Mouse (Mus musculus): ENCODE data around the gene Vamp8.

The Vamp8 gene

GRCm38 (mm10) chr6:72401875-72402274 is 11.4 kb upstream of the Vamp8 start:
- DNase-seq = peak; percentile 71 to 74

DNA sequence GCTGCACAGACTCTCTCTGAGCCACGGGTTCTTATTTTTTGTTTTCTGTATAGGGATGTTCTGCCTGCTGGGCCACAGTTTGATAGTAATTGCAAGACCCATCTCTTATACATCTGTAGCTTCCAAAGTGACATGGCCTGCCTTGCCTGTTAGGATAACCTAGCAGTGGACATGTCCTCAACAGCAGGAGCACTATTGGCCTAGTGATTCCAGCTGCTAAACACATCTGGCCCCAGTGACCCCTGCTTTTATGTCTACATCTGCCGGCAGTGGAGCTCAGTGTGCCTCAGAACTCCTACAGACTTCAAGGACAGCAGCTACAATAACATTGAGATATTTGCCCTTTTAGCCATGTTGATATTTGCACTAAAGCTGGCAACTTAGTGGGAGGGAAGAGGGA is 9.5 kb upstream of the Vamp8 start:
- no peak for DNase-seq

GRCm38 (mm10) chr6:72396837-72397251 is 6.3 kb upstream of the Vamp8 start:
- no peak for DNase-seq

DNA sequence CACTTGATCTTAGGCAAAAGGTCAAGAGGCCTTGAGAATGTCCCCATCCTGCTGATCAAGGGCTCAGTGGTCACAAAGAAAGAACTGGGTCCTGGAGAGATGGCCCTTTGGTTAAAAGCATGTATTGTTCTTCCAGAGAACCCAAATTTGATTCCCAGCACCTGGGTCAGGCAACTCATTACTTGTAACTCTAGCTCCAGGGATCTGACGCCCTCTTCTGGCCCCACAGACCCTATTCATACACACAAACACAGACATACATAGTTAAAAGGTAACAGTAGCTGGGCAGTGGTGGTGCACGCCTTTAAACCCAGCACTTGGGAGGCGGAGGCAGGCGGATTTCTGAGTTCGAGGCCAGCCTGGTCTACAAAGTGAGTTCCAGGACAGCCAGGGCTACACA is 1.8 kb upstream of the Vamp8 start:
- no peak for DNase-seq

DNA sequence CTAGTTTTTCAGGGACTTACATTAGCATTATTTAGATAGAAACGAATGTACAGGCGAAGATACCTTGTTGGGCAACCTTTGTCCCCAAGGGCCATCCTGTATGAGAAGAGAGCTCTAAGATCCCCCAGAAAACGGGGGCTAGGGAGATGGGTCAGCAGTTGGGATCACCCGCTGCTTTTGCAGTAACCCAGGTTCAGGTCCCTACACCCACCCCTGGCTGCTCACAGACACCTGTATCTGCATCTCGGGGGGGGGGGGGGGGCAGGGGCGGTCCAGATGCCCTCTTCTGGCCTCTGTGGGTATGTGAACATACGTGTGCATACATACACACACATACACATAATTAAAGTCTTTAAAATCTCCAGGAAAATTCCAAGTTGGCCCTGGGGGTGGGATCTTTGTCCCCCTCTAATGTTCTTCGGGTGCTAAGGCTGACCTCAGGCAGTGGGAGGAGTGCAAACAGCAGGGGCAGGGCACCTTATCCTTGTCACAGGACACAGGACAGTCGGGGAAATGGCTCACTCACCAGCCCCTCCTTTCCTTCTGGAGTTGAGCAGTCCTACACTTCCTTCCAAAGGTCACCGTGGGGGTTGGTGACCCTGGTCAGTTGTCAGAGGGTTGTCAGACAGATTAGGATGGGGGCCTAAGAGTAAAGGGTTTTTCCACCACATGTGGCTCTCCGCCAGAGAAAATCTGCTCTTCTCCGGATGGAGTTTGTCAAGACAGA is 455 bp upstream of the Vamp8 start:
- no peak for DNase-seq

- no peak for DNase-seq
Measured at GRCm38 (mm10) chr6:72389471-72389940, 997 bp downstream of the Vamp8 start.

GRCm38 (mm10) chr6:72388791-72389329 is 1.6 kb downstream of the Vamp8 start:
- DNase-seq = no peak

DNA sequence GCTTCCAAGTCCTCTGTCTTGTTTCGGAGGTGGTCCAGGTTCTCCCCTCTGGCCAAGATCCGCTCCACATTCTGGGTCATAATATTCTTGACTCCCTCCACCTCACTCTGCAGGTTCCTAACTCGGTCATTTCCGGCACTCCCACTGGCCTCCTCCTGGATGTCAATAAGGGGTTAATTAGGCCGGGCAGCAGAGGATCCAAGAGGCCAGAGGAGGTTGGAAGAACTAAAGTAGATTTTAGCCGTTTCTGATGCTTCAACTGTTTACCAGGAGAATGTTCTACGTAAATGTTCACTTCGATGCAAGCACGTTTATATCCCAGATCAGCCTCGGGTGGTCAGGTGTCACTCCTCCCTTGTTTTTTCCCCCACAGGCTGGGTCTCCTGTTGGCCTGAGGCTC is 2.2 kb downstream of the Vamp8 start:
- DNase-seq = no peak

- no peak for DNase-seq
Measured at GRCm38 (mm10) chr6:72387816-72388215, 2.7 kb downstream of the Vamp8 start.

DNA sequence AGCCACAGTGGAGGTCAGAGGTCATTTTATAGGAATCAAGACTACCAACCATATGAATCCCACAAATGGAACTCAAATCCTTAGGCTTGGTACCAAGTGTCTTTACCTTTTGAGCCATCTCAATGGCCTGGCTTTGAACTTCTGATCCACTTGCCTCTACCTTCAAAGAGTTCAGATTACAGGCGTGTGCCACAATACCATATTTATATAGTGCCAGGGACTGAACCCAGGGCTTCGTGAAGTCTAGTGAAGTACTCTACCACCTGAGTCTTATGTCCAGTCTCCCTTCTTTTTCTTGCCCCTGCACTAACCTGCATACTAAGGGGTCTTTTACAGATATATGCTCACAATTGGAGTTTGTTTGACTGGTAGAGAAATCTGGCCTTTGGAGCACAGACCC is 3.9 kb downstream of the Vamp8 start:
- no peak for DNase-seq

DNA sequence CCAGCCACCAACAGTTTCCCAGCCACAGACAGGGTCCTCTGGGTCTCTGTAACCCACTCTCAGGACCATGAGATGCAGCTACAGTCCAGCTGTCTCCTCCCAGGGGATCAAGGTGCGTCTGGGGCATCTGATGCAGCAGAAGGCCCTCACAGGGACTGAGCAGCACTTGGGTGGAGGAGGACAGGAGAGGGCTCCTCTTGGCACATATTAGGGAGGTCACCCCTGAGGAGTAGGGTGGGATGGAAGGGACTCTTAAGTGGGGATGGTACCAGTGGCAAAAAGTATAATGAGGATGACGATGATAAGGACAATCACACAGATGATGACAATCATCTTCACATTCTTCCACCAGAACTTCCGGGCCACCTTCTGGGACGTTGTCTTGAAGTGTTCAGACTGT is 5.2 kb downstream of the Vamp8 start:
- DNase-seq = no peak

DNA sequence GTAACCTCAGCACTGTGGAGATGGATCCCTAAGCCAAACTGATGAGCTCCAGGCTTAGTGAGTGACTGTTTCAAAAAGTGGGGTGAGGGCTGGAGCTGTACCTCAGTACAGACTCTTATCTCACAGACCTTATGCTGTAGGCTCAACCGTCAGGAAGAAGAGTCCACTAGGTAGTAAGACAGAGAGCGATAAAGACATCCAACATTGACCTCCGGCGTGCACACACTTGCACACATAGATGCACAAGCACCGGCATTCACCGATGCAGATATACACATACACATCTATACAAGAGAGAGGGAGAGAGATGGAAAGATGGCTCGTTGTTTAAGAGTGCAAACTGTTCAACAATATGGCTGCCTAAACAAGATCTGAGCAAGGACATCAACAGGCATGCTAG is 6.6 kb downstream of the Vamp8 start:
- no peak for DNase-seq

- no peak for DNase-seq
Measured at GRCm38 (mm10) chr6:72383142-72383820, 7.2 kb downstream of the Vamp8 start.

DNA sequence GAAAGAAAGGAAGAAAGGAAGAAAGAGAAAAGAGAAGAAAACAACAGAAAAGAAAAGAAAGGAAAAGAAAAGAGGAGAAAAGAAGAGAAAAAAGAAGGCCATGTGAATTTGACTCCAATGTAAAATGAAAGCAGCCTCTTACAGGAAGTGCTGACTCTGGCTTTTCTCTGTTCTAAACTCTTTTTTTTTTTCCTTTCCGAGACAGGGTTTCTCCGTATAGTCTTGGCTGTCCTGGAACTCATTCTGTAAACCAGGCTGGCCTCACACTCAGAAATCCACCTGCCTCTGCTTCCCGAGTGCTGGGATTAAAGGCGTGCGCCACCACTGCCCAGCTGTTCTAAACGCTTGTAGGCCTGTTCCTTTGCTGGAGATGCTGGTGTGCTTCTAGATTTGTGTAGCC is 8.0 kb downstream of the Vamp8 start:
- DNase-seq = no peak

- peak; percentile 92 to 94 for DNase-seq
Measured at GRCm38 (mm10) chr6:72380131-72380770, 10.3 kb downstream of the Vamp8 start, which contains the start of gene Vamp5. TSS of gene Vamp5 (minus strand) at chr6:72380468.

DNA sequence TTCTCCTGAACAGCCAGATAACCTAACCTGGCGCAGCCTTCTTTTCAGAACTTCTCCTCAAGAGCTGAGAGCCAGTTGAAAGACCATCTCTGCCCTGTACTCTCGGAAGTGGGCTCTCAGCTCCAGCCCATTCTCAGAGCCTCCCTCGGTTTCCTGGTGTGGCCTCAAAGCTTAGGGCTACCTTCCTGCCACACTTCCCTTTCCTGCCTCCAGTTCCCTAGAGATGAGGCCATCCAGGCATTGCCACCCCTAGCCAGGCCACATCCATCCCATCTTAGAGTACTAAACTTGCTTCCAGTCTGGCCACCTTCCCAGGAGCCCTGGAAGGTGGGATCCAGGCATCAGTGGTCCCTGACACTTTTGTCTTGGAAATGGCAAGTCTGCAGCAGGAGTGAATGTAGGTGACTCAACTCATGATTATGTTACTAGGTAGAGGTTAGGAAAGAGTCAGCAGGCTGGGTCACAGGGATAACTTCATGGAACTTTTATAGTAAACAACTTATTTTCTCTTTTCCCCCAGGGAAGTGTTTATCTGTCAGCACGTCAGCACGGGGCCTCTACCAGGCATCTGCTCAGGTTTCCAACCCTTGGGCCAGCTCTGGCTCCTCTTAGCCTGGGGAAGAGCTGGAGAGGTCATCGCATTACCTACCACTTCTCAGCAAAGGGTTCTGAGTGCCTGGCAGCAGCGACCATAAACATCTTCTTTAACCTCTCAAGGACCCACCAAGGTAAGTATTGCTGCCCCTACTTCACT is 10.9 kb downstream of the Vamp8 start:
- DNase-seq = no peak

- no peak for DNase-seq
Measured at GRCm38 (mm10) chr6:72378510-72379234, 11.8 kb downstream of the Vamp8 start.

GRCm38 (mm10) chr6:72374820-72375563 is 15.5 kb downstream of the Vamp8 start:
- no peak for DNase-seq

GRCm38 (mm10) chr6:72374206-72374605 is 16.3 kb downstream of the Vamp8 start:
- no peak for DNase-seq

GRCm38 (mm10) chr6:72373184-72373583 is 17.3 kb downstream of the Vamp8 start:
- no peak for DNase-seq

DNA sequence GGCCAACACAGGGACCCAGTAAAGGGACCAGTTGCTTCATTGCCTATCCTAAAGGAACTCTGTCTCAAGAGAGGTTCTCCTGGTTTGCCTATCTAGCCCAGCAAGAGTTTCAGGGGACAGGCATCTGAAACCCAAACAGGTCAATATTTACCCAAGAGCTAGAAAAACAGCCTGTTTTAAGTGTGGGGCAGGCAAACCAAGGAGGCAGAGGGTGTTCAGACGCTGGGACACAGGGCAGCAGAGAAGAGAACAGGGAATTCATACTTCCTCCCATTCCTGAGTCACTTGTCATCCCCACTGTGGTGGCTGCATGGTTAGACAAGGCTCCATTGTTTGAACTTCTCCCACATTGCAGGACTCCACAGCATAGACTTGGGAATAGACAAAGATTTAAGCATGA is 18.9 kb downstream of the Vamp8 start:
- no peak for DNase-seq
